Mouse (Mus musculus) pancreas, adult 10 weeks (tissue): ENCODE data around the gene Gm11168. TPM values are rescaled to one million over a fixed set of nuclear protein-coding genes. Genes with fewer than 3 reads are reported as not detected.

ENCODE experiments used
- polyA plus RNA-seq: library from polyadenylated mRNA; stranded (reverse); fragments of 350-450 nt; fragmentation: Illumina TruSeq; extraction: RNeasy Lipid Tissue Mini Kit (QIAGEN cat#74804); gene quantifications from one replicate; pipeline ENCODE4 v1.2.3, GENCODE M21; 2015; ENCODE audit warnings: low read depth, low replicate concordance; ENCODE audit not compliant: insufficient read depth

The Gm11168 gene
- not detected for polyA plus RNA-seq

DNA sequence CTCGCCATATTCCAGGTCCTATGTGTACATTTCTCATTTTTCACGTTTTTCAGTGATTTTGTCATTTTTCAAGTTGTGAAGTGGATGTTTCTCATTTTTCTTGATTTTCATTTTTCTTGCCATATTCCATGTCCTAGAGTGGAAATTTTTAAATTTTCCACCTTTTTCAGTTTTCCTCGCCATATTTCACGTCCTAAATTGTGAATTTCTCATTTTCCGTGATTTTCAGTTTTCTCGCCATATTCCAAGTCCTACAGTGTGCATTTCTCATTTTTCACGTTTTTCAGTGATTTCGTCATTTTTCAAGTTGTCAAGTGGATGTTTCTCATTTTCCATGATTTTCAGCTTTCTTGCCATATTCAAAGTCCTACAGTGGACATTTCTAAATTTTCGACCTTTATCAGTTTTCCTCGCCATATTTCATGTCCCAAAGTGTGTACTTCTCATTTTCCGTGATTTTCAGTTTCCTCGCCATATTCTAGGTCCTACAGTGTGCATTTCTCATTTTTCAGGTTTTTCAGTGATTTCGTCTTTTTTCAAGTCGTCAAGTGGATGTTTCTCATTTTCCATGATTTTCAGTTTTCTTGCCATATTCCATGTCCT is at the start of gene Gm11168:
Gene Gm11168 (plus strand): TSS at position 553 of the 603 bp plus-strand sequence.

DNA sequence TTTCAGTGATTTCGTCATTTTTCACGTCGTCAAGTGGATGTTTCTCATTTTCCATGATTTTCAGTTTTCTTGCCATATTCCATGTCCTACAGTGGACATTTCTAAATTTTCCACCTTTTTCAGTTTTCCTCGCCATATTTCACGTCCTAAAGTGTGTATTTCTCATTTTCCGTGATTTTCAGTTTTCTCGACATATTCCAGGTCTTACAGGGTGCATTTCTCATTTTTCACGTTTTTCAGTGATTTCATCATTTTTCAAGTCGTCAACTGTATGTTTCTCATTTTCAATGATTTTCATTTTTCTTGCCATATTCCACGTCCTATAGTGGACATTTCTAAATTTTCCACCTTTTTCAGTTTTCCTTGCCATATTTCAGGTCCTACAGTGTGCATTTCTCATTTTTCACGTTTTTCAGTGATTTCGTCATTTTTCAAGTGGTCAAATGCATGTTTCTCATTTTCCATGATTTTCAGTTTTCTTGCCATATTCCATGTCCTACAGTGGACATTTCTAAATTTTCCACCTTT is 2.6 kb upstream of the Gm11168 start, which contains the start of gene Gm10722:
Gene Gm10722 (plus strand): TSS at position 478 of the 528 bp plus-strand sequence.

DNA sequence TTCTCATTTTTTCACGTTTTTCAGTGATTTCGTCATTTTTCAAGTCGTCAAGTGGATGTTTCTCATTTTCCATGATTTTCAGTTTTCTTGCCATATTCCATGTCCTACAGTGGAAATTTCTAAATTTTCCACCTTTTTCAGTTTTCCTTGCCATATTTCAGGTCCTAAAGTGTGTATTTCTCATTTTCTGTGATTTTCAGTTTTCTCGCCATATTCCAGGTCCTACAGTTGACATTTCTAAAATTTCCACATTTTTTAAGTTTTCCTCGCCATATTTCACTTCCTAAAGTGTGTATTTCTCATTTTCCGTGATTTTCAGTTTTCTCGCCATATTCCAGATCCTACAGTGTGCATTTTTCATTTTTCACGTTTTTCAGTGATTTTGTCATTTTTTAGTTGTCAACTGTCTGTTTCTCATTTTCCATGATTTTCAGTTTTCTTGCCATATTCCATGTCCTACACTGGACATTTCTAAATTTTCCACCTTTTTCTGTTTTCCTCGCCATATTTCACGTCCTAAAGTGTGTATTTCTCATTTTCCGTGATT is 9.7 kb downstream of the Gm11168 start, which contains the start of gene Gm10721:
Gene Gm10721 (plus strand): TSS at position 408 of the 547 bp plus-strand sequence.

DNA sequence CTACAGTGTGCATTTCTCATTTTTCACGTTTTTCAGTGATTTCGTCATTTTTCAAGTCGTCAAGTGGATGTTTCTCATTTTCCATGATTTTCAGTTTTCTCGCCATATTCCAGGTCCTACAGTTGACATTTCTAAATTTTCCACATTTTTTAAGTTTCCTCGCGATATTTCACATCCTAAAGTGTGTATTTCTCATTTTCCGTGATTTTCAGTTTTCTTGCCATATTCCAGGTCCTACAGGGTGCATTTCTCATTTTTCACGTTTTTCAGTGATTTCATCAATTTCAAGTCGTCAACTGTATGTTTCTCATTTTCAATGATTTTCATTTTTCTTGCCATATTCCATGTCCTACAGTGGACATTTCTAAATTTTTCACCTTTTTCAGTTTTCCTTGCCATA is 12.2 kb downstream of the Gm11168 start, which contains the start of gene Gm10720:
Gene Gm10720 (plus strand): TSS at position 301 of the 400 bp plus-strand sequence.

DNA sequence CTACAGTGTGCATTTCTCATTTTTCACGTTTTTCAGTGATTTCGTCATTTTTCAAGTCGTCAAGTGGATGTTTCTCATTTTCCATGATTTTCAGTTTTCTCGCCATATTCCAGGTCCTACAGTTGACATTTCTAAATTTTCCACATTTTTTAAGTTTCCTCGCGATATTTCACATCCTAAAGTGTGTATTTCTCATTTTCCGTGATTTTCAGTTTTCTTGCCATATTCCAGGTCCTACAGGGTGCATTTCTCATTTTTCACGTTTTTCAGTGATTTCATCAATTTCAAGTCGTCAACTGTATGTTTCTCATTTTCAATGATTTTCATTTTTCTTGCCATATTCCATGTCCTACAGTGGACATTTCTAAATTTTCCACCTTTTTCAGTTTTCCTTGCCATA is 14.0 kb downstream of the Gm11168 start, which contains the start of gene Gm10719:
Gene Gm10719 (plus strand): TSS at position 301 of the 400 bp plus-strand sequence.

DNA sequence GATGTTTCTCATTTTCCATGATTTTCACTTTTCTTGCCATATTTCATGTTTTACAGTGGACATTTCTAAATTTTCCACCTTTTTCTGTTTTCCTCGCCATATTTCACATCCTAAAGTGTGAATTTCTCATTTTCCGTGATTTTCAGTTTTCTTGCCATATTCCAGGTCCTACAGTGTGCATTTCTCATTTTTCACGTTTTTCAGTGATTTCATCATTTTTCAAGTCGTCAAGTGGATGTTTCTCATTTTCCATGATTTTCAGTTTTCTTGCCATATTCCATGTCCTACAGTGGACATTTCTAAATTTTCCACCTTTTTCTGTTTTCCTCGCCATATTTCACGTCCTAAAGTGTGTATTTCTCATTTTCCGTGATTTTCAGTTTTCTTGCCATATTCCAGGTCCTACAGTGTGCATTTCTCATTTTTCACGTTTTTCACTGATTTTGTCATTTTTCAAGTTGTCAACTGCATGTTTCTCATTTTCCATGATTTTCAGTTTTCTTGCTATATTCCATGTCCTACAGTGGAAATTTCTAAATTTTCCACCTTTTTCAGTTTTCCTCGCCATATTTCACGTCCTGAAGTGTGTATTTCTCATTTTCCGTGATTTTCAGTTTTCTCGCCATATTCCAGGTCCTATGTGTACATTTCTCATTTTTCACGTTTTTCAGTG is 20.3 kb downstream of the Gm11168 start, which contains the start of gene Gm10718:
Gene Gm10718 (plus strand): TSS at position 236 of the 673 bp plus-strand sequence.

DNA sequence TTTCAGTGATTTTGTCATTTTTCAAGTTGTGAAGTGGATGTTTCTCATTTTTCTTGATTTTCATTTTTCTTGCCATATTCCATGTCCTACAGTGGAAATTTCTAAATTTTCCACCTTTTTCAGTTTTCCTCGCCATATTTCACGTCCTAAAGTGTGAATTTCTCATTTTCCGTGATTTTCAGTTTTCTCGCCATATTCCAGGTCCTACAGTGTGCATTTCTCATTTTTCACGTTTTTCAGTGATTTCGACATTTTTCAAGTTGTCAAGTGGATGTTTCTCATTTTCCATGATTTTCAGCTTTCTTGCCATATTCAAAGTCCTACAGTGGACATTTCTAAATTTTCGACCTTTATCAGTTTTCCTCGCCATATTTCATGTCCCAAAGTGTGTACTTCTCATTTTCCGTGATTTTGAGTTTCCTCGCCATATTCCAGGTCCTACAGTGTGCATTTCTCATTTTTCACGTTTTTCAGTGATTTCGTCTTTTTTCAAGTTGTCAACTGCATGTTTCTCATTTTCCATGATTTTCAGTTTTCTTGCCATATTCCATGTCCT is 21.8 kb downstream of the Gm11168 start, which contains the start of gene Gm10717:
Gene Gm10717 (plus strand): TSS at position 506 of the 556 bp plus-strand sequence.

DNA sequence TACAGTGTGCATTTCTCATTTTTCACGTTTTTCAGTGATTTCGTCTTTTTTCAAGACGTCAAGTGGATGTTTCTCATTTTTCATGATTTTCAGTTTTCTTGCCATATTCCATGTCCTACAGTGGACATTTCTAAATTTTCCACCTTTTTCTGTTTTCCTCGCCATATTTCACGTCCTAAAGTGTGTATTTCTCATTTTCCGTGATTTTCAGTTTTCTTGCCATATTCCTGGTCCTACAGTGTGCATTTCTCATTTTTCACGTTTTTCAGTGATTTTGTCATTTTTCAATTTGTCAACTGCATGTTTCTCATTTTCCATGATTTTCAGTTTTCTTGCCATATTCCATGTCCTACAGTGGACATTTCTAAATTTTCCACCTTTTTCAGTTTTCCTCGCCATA is 31.2 kb downstream of the Gm11168 start, which contains the start of gene Gm17535:
Gene Gm17535 (plus strand): TSS at position 301 of the 400 bp plus-strand sequence.

DNA sequence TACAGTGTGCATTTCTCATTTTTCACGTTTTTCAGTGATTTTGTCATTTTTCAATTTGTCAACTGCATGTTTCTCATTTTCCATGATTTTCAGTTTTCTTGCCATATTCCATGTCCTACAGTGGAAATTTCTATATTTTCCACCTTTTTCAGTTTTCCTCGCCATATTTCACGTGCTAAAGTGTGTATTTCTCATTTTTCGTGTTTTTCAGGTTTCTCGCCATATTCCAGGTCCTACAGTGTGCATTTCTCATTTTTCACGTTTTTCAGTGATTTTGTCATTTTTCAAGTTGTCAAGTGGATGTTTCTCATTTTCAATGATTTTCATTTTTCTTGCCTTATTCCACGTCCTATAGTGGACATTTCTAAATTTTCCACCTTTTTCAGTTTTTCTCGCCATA is 33.4 kb downstream of the Gm11168 start, which contains the start of gene Gm10715:
Gene Gm10715 (plus strand): TSS at position 301 of the 400 bp plus-strand sequence.

Other genes starting within 250 kb of the Gm11168 start
- not detected for gene Gm10722, start 2.4 kb upstream of the Gm11168 start, polyA plus RNA-seq
- not detected for gene Gm10721, start 9.8 kb downstream of the Gm11168 start, polyA plus RNA-seq
- not detected for gene Gm10720, start 12.3 kb downstream of the Gm11168 start, polyA plus RNA-seq
- not detected for gene Gm10719, start 14.1 kb downstream of the Gm11168 start, polyA plus RNA-seq
- gene Gm10718, start 20.2 kb downstream of the Gm11168 start, polyA plus RNA-seq, result not detected
- not detected for gene Gm10717, start 22.1 kb downstream of the Gm11168 start, polyA plus RNA-seq
- gene Gm17535, start 31.3 kb downstream of the Gm11168 start, polyA plus RNA-seq, result not detected
- gene Gm10715, start 33.5 kb downstream of the Gm11168 start, polyA plus RNA-seq, result not detected